Mouse (Mus musculus) thymus, adult 2 months (tissue): ENCODE measurements at regions not wholly inside any gene's neighbourhood (a gene's known extent, or its start where the extent isn't known, plus 50 kb on each side); places are given as distances from the start of the nearest gene placed in this dataset.

Experiments
- CTCF ChIP-seq: fragments of 200-500 bp; IDR thresholded peaks from 2 replicates; pipeline ENCODE4 v1.5.1; 2012; ENCODE audit warnings: mild to moderate bottlenecking, control low read depth, low read length, moderate library complexity, borderline replicate concordance; ENCODE audit not compliant: control insufficient read depth, poor library complexity, insufficient read depth; ENCODE audit errors: extremely low read depth
- POLR2A ChIP-seq: fragments of 200-500 bp; IDR thresholded peaks from 2 replicates; pipeline ENCODE4 v1.6.1; 2012; ENCODE audit warnings: mild to moderate bottlenecking, low read length, control low read depth, moderate library complexity; ENCODE audit not compliant: control insufficient read depth, poor library complexity, insufficient read depth; ENCODE audit errors: extremely low read depth

DNA sequence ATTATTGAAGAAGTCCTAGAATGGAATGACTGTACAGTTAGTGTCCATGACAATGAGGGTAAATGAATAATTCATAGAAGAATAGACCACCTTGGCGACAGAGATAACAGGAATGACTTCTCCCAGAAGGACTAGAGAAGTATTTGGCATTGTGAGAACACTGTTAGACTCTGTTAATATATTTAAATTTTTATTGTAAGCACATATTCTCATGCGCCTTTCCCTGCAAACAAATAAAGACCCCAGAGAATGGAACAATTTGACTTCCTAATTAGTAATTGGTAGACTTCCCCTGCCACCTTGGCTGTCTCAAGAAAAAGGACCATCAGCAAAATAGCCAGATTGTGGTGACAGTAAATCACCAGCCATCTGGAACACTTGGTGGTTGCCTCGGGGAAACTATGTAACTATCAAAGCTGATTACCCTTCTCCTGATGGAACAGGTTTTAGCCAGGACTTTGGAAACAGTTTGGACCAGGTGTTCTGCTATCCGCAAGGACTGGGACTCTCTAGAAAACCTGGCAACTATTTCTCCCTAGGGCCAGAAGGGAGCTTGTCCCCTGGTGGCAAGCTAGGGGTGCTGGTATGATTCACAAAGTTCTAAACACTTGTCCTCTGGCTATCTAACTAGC, 261.9 kb downstream of the Myh15 start:
- TF ChIP-seq CTCF (no peak), POLR2A (no peak)
